Mouse (Mus musculus) kidney, adult 18-20 months (tissue): Measurements from ENCODE around the gene Zrsr1.

Source experiments
- DNase-seq: peaks from one replicate; pipeline ENCODE4 v3.0.0; 2021

Zrsr1 gene

GRCm38 (mm10) chr11:23013580-23014294, 41.9 kb downstream of the Zrsr1 start:
- no peak for DNase-seq

- DNase-seq: no peak
Measured at GRCm38 (mm10) chr11:23014996-23015395, 43.2 kb downstream of the Zrsr1 start.

DNA sequence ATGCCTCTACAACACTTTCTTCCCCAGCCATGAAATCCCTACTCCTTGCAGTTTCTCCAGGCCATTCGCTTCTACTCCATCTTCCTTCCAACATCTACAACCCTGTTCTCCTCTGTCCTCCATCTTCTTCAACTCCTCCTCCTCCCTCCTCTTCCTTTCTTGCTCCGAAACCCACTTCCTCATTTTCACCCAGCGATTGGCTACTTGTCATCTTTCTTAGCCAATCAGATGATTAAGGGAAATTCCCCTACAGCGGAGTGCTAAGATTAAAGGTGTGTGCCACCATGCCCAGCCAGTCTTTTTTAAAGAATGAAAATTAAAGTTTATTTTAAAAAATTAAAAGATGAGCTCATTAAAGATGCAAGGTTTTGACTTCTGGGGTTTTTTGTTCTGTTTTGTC, 46.1 kb downstream of the Zrsr1 start:
- no peak for DNase-seq

GRCm38 (mm10) chr11:23020116-23020770, 48.4 kb downstream of the Zrsr1 start:
- no peak for DNase-seq

DNA sequence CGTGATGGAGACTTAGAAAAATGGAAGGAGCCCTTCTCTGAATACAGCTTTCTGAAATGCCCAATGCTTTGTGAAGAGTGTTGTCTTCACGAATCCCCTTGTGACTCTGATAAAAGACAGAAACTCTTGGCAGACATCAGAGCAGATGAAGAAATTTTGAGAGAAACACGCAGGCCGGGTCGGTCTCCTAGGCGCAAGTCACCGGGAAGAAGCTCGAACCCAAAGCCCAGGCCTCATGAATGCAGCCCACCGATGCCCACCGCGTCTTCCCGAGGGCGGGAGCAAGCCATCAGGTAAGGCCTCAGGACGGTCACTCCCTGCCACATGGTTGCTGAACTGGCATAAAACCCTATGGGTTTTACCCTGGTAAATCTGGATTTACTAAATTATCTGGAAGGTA, 49.0 kb downstream of the Zrsr1 start:
- no peak for DNase-seq

DNA sequence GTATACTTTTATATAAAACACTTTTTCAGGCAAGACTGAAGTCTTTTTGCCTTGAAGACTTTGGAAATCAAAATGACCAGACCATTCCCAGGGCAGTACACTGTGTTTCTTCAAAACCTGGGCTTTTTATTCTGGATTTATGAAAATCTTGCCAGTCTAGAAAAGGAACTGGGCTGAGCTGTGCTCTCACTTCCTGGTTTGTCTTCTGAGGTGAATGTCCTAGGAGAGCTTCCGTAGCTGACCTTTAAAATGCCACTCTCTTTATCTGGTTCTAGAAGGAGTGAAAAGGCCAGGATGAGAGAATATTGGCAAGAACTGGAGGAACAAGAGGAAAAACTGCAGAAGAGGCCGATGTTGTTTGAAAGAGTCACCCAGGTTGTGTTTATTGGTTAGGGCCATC, 51.4 kb downstream of the Zrsr1 start:
- no peak for DNase-seq

DNA sequence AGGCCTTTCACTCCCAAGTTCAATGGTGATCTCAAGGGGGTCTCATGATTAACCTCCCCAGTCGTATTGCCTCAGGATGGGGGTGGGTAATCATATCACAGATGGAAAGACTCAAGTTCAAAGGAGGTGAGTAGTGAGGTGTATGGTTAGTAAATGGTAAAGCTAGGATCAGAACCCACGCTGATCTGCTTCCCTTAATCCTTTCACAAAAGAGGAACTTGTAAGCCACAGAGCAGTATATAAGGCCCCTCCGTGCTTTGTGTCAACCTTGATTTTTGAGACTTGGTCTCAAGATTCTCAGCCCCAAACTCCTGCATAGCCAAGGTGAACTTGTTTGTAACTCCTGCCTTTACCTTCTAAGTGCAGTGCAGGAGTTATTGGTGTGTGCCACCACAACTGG, 52.4 kb downstream of the Zrsr1 start:
- DNase-seq: no peak
